Mouse (Mus musculus): Measurements from ENCODE around the gene Cdk6.
A peak's percentile ranks its signal among the peaks of the same experiment; 100 is the strongest.
"Not testable (repeated sequence)": the region's sequence is repeated elsewhere in the genome, so short reads cannot be mapped to it uniquely, and the experiment has no call there.

The Cdk6 gene

DNA sequence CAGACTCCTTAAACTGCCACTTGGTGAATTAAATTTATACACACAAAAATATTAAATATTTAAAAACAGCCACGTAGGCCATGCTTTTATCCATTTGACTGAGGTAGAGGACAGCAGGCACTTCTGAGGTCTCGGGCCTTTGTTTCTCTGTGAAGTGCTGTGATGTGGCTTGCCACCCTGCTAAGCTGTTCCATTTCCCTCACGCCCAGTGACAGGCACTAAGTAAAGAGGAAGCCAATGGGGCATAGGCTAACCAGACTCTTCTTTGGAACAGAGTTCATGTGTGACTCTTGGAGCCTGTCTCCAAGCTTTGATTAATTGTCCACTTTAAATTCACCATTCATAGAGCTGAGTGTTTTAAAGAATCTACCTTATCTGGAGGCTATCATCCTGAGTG, 79.5 kb downstream of the Cdk6 start:
- no peak for DNase-seq (ENCODE audit: low read depth, low spot score)

- not testable (repeated sequence) for DNase-seq (ENCODE audit: low read depth, low spot score)
These were observed 91.9 kb downstream of the Cdk6 start for GRCm38 (mm10) chr5:3433131-3433700.

GRCm38 (mm10) chr5:3434105-3434504, 92.8 kb downstream of the Cdk6 start:
- not testable (repeated sequence) for DNase-seq (ENCODE audit: low read depth, low spot score)

- not testable (repeated sequence) for DNase-seq (ENCODE audit: low read depth, low spot score)
These were observed 97.2 kb downstream of the Cdk6 start for GRCm38 (mm10) chr5:3438453-3439003.

DNA sequence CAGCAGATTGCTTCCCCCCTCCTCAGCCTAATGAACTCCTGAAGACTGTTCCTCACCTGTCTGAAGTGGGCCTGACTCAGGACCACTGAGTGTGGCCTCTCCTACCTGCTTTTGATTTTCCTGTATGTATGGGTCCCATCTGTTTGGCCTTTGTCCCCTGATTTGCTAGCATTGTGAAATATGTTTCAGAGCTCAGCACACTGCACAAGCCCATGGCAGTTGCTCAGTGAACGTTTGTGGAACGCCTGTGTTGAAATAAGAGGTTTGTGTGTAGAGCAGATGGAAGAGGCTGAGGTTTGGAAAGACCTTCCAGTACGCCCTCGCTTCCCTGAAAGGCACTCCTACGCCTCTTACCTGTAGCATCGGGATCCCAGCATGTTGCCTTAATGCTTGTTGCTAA, 98.1 kb downstream of the Cdk6 start:
- DNase-seq (ENCODE audit: low read depth, low spot score), result not testable (repeated sequence)

DNA sequence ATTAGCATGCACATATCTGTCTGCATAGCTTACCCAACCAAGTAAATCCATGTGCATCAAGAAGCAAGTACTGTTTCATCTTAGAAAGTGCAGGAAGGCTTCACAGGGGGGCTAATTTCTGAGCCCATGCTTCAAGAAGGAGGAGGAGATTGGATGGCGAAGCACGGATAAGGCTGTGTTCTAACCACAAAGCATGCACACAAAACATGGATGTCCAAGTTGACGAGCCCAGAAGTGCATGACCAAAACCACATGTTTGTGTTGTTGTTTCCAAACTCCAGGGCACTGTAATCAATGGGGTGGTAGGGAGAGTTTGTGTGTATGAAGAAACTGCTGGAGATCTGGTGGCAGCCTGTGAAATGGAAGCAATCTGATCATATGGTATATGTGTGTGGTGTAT, 101.2 kb downstream of the Cdk6 start:
- not testable (repeated sequence) for DNase-seq (ENCODE audit: low read depth, low spot score)

DNA sequence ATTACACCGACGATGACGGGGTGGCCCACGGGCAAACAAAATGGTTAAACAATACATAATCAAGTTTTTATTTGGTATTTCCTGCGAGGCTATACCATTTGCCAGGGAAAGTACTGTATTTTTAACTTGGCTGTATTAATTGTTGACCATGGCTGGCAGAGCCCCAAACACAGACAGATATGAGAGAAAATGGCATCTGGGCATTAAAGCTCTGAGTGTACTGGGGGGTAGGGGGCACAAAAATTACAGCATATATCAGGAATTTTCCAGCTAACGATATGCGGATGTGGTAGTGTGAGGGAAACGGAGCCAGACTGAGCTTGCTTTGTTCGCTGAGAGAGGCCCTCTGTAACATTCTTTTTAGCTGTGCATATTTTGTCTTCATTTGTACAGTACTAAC, 109.9 kb downstream of the Cdk6 start:
- not testable (repeated sequence) for DNase-seq (ENCODE audit: low read depth, low spot score)

DNA sequence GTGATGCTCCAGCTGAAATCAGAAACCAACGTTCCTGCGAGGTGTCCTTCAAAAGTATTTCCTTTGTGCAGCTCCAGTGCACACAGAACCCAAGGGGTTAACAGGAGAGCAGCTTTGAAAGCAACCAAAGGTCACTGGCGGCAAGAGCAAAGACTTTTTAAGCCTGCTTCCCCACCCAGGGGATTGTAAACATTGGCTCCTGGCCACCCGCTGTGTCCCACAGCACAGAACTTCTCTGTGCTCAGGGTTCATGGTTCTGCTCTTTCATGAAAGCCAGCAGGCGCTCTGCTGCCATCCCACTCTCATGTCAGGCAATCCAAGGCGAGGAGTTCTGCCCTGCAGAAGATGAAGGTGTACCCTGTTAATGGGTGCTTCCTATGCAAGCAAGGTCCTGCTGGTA, 112.7 kb downstream of the Cdk6 start:
- DNase-seq (ENCODE audit: low read depth, low spot score), result peak; percentile 43

DNA sequence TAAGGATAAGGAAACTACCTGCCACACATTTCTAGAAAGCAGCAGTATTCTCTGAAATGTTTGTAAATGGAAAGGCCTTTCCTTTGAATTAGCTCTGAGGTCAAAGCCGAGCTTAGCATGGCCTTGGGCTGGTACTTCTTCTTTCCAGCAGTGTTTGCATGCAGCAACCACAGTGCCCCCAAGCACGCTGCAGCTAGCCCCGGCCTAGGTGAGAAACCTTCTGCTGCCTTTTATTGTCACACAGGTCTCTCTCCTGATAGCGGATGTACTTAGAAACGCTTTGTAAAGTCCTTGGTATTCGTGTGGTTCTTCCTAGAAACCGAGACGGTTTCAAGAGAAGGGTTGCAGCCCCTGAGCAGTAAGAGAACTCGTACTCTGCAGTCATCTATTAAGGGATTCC, 119.6 kb downstream of the Cdk6 start:
- no peak for DNase-seq (ENCODE audit: low read depth, low spot score)

GRCm38 (mm10) chr5:3461401-3461800, 120.1 kb downstream of the Cdk6 start:
- no peak for DNase-seq (ENCODE audit: low read depth, low spot score)

DNA sequence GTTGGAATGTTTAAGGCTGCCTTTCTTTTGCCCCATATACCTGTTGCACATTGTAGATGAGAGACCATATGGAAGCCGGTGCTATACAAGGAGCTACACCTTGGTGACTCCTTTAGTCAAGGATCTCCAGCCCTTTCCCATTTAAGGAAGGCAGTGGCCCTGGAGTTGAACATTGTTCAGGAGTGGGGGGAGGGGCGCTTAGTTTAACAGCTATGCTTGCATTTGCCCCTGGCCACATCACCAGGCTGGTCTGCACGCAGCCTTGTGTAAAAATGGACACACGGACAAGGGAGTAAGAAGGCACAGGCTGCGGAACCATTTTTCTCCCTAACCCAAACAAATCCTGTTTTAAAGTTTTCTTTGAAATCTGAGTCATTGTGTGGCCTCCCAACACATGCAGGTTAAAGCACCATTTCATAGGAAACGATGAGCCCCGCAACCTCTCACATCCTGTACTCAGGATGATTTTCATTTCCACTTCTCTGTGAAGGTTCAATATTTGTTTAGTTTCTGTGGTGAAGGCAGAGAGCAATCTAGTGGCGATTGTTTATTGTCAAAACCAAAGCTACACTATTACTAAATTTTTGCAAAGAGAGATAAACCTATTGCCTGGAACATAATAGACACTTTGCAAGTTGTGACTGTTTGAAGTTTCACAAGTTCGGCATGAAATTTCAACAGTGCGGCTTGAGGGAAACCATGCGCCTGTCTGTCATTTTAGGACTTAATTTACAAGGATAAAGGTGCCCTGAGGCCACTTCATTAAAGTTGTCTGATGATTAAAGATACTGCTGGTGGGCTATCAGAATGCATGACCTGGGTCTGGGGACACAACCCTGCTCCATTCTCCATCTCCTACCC, 121.8 kb downstream of the Cdk6 start:
- DNase-seq (ENCODE audit: low read depth, low spot score), result no peak

GRCm38 (mm10) chr5:3463758-3464157, 122.5 kb downstream of the Cdk6 start:
- DNase-seq (ENCODE audit: low read depth, low spot score), result no peak

- no peak for DNase-seq (ENCODE audit: low read depth, low spot score)
These were observed 125.0 kb downstream of the Cdk6 start for GRCm38 (mm10) chr5:3466069-3466877.

GRCm38 (mm10) chr5:3470866-3471265, 129.6 kb downstream of the Cdk6 start:
- DNase-seq (ENCODE audit: low read depth, low spot score), result no peak

DNA sequence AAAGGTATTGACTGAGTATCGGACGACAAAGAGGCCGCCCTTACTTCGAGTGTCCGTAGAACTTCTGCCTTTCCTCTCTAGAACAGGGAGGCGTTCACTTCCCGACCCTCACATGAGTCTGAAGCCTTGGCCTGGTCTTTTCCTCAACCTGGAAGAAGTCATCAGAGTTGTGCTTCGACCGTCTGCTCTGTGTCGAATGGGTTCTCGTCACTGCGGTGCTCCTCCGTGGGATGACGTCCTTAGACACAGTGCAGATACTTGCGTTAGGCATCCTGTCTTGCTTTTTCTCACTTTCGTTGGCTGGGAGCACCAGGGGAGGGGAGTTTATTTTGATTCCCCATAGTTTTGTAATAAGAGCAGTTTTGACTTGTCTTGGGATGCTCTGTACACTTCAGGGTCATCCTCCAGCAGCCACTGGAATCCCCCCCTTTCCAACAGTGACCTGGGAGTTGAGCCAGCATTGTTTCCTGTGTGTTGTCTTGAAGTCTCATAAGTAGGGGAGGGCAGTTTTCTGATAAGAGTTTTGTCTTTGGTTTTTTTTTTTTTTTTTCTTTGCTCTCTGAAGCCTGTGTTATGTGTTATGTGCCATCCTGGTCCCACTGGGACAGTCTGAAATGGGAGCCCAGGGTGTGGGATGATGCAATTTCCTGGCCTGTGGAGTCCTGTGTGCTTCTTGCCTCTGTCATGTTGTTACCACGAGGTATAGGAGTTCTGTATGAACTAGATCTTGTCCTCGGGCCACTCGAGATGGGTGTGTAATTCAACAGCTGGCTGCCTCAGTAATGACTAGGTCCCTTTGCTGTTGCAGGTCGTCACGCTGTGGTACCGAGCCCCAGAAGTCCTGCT, 131.2 kb downstream of the Cdk6 start:
- DNase-seq (ENCODE audit: low read depth, low spot score), result no peak

- DNase-seq (ENCODE audit: low read depth, low spot score), result no peak
These were observed 136.4 kb downstream of the Cdk6 start for GRCm38 (mm10) chr5:3477711-3478110.

DNA sequence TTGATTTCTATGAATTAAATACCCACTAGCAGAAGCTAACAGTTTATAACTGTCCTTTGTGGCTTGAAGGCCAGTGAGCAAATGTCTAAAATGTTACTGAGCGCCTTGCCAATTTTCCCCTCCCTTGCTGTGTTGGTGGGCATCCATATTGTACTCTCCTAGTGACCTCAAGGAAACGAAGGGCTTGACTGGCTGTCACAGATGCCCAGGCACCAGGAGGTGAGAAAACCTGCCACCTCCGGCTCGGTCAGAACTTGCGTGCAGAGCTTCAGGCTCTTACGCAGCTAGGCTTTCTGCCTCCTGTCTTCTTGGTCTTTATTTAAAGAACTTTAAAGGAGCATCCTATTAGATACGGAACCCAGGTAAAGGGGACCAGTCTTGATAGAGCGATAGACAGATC, 136.9 kb downstream of the Cdk6 start:
- no peak for DNase-seq (ENCODE audit: low read depth, low spot score)

GRCm38 (mm10) chr5:3479016-3479795, 137.9 kb downstream of the Cdk6 start:
- DNase-seq (ENCODE audit: low read depth, low spot score), result no peak

DNA sequence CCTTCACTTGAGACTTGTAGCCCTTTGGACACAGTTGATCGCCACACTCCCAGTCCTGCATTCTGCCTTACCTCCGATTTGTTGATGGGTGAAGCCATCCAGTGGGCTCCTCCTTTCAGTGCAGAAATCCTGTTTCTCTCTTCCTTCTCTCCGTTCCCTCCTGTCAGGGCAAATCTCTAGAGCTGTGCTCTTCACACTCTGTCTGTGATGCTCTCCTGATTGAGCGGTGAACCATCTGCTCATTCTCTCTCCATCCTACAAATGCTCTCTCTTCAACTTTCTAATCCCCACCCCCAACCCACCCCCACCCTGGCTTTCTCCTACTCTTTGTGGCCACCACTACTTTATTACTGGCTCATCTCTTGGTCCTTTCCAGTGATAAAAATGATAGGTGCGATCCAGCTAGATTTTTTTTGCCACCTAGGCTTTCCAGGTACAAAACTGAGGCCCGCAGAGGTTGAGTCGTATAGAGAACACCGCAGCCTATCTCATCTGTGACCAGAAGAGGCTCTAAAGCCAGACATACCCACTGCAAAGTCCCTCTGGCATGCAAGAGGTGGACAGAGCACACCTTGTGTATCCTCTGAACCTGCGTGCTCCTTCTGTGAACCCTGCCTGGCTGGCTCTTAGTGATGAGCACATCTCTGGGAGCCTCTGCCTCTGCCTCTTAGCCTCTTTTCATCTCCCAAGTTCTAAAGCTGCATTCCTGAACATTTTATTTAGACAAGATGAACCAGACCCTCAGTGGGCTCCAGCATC, 139.5 kb downstream of the Cdk6 start:
- DNase-seq (ENCODE audit: low read depth, low spot score), result no peak

- DNase-seq (ENCODE audit: low read depth, low spot score), result no peak
These were observed 141.2 kb downstream of the Cdk6 start for GRCm38 (mm10) chr5:3482474-3482873.

Measured in WW6 (cell line).